Mouse (Mus musculus): ENCODE measurements around the gene Cep63.
A peak's percentile ranks its signal among the peaks of the same experiment; 100 is the strongest.

Gene Cep63

GRCm38 (mm10) chr9:102637115-102637514, 10.8 kb upstream of the Cep63 start:
- H3K4me1 ChIP-seq (replicated peaks; ENCODE audit: low read depth, low read length) = peaks cover 16% of the 10 kb centered on the region
- H3K4me3 ChIP-seq (replicated peaks; ENCODE audit: low read length) = no peak overlapping the region
- H3K27me3 ChIP-seq (ENCODE audit: insufficient read depth, low read length) = no peaks in the 10 kb centered on the region
- peaks cover 6% of the 10 kb centered on the region for H3K9me3 ChIP-seq (ENCODE audit: low read length)
- H3K36me3 ChIP-seq (ENCODE audit: insufficient read depth, low read length) = peaks cover 18% of the 10 kb centered on the region
- TF ChIP-seq POU5F1 (IDR thresholded peaks at IDR 0.05; ENCODE audit: borderline replicate concordance, low read length) (no peak), CTCF (conservative IDR thresholded peaks at IDR 0.05; ENCODE audit: low read length) (no peak), NANOG (IDR thresholded peaks at IDR 0.05; ENCODE audit: borderline replicate concordance, low read length) (no peak)

- H3K36me3 ChIP-seq (ENCODE audit: insufficient read depth, low read length) = peaks cover 24% of the 10 kb centered on the region
- H3K4me1 ChIP-seq (replicated peaks; ENCODE audit: low read depth, low read length) = peaks cover 16% of the 10 kb centered on the region
- H3K4me3 ChIP-seq (replicated peaks; ENCODE audit: low read length) = no peak overlapping the region
- TF ChIP-seq CTCF (conservative IDR thresholded peaks at IDR 0.05; ENCODE audit: low read length) = peak; percentile 93
- TF ChIP-seq NANOG (IDR thresholded peaks at IDR 0.05; ENCODE audit: borderline replicate concordance, low read length) = no peak
- peaks cover 7% of the 10 kb centered on the region for H3K9me3 ChIP-seq (ENCODE audit: low read length)
- H3K27me3 ChIP-seq (ENCODE audit: insufficient read depth, low read length) = no peaks in the 10 kb centered on the region
Observed at GRCm38 (mm10) chr9:102636553-102636952, 10.2 kb upstream of the Cep63 start.

GRCm38 (mm10) chr9:102634453-102634852, 8.1 kb upstream of the Cep63 start:
- H3K27me3 ChIP-seq (ENCODE audit: insufficient read depth, low read length) = no peaks in the 10 kb centered on the region
- H3K4me3 ChIP-seq (replicated peaks; ENCODE audit: low read length) = no peak overlapping the region
- H3K9me3 ChIP-seq (ENCODE audit: low read length) = peaks cover 7% of the 10 kb centered on the region
- peaks cover 16% of the 10 kb centered on the region for H3K4me1 ChIP-seq (replicated peaks; ENCODE audit: low read depth, low read length)
- peaks cover 45% of the 10 kb centered on the region for H3K36me3 ChIP-seq (ENCODE audit: insufficient read depth, low read length)
- no peak for TF ChIP-seq CTCF (conservative IDR thresholded peaks at IDR 0.05; ENCODE audit: low read length)
- no peak for TF ChIP-seq POU5F1 (IDR thresholded peaks at IDR 0.05; ENCODE audit: borderline replicate concordance, low read length)
- no peak for TF ChIP-seq NANOG (IDR thresholded peaks at IDR 0.05; ENCODE audit: borderline replicate concordance, low read length)

- Histone ChIP-seq H3K4me1 (replicated peaks; ENCODE audit: low read depth, low read length) (peaks cover 24% of the 10 kb centered on the region), H3K27me3 (ENCODE audit: insufficient read depth, low read length) (no peaks in the 10 kb centered on the region), H3K36me3 (ENCODE audit: insufficient read depth, low read length) (peaks cover 46% of the 10 kb centered on the region), H3K9me3 (ENCODE audit: low read length) (peaks cover 7% of the 10 kb centered on the region), H3K4me3 (replicated peaks; ENCODE audit: low read length) (no peak overlapping the region)
- TF ChIP-seq POU5F1 (IDR thresholded peaks at IDR 0.05; ENCODE audit: borderline replicate concordance, low read length) (no peak), NANOG (IDR thresholded peaks at IDR 0.05; ENCODE audit: borderline replicate concordance, low read length) (no peak), CTCF (conservative IDR thresholded peaks at IDR 0.05; ENCODE audit: low read length) (peak; percentile 78)
Observed at GRCm38 (mm10) chr9:102632923-102633537, 6.7 kb upstream of the Cep63 start.

- TF ChIP-seq NANOG (IDR thresholded peaks at IDR 0.05; ENCODE audit: borderline replicate concordance, low read length) = no peak
- TF ChIP-seq POU5F1 (IDR thresholded peaks at IDR 0.05; ENCODE audit: borderline replicate concordance, low read length) = no peak
- TF ChIP-seq CTCF (conservative IDR thresholded peaks at IDR 0.05; ENCODE audit: low read length) = no peak
Observed at GRCm38 (mm10) chr9:102632173-102632572, 5.8 kb upstream of the Cep63 start.

GRCm38 (mm10) chr9:102631589-102632147, 5.3 kb upstream of the Cep63 start:
- Histone ChIP-seq H3K36me3 (ENCODE audit: insufficient read depth, low read length) (peaks cover 46% of the 10 kb centered on the region), H3K4me3 (replicated peaks; ENCODE audit: low read length) (no peak overlapping the region), H3K9me3 (ENCODE audit: low read length) (peaks cover 7% of the 10 kb centered on the region), H3K4me1 (replicated peaks; ENCODE audit: low read depth, low read length) (peaks cover 23% of the 10 kb centered on the region), H3K27me3 (ENCODE audit: insufficient read depth, low read length) (no peaks in the 10 kb centered on the region)
- TF ChIP-seq POU5F1 (IDR thresholded peaks at IDR 0.05; ENCODE audit: borderline replicate concordance, low read length) (no peak), NANOG (IDR thresholded peaks at IDR 0.05; ENCODE audit: borderline replicate concordance, low read length) (no peak), CTCF (conservative IDR thresholded peaks at IDR 0.05; ENCODE audit: low read length) (no peak)

More at GRCm38 (mm10) chr9:102632173-102632572, 5.8 kb upstream of the Cep63 start:
- no peaks in the 10 kb centered on the region for H3K27me3 ChIP-seq (ENCODE audit: insufficient read depth, low read length)
- H3K9me3 ChIP-seq (ENCODE audit: low read length) = peaks cover 7% of the 10 kb centered on the region
- H3K4me3 ChIP-seq (replicated peaks; ENCODE audit: low read length) = no peak overlapping the region
- H3K36me3 ChIP-seq (ENCODE audit: insufficient read depth, low read length) = peaks cover 46% of the 10 kb centered on the region
- H3K4me1 ChIP-seq (replicated peaks; ENCODE audit: low read depth, low read length) = peaks cover 24% of the 10 kb centered on the region

GRCm38 (mm10) chr9:102629052-102629451, 2.7 kb upstream of the Cep63 start:
- Histone ChIP-seq H3K4me3 (replicated peaks; ENCODE audit: low read length) (no peak overlapping the region), H3K27me3 (ENCODE audit: insufficient read depth, low read length) (no peaks in the 10 kb centered on the region), H3K36me3 (ENCODE audit: insufficient read depth, low read length) (peaks cover 41% of the 10 kb centered on the region), H3K4me1 (replicated peaks; ENCODE audit: low read depth, low read length) (peaks cover 29% of the 10 kb centered on the region), H3K9me3 (ENCODE audit: low read length) (peaks cover 7% of the 10 kb centered on the region)
- TF ChIP-seq NANOG (IDR thresholded peaks at IDR 0.05; ENCODE audit: borderline replicate concordance, low read length) (no peak), CTCF (conservative IDR thresholded peaks at IDR 0.05; ENCODE audit: low read length) (no peak), POU5F1 (IDR thresholded peaks at IDR 0.05; ENCODE audit: borderline replicate concordance, low read length) (no peak)

- peaks cover 42% of the 10 kb centered on the region for H3K4me1 ChIP-seq (replicated peaks; ENCODE audit: low read depth, low read length)
- peak overlapping the region; percentile 92 for H3K4me3 ChIP-seq (replicated peaks; ENCODE audit: low read length)
- peaks cover 32% of the 10 kb centered on the region for H3K36me3 ChIP-seq (ENCODE audit: insufficient read depth, low read length)
- H3K9me3 ChIP-seq (ENCODE audit: low read length) = peaks cover 5% of the 10 kb centered on the region
- H3K27me3 ChIP-seq (ENCODE audit: insufficient read depth, low read length) = no peaks in the 10 kb centered on the region
- TF ChIP-seq NANOG (IDR thresholded peaks at IDR 0.05; ENCODE audit: borderline replicate concordance, low read length) (no peak), POU5F1 (IDR thresholded peaks at IDR 0.05; ENCODE audit: borderline replicate concordance, low read length) (no peak), CTCF (conservative IDR thresholded peaks at IDR 0.05; ENCODE audit: low read length) (no peak)
Observed at GRCm38 (mm10) chr9:102627442-102627841, 1.1 kb upstream of the Cep63 start.
